Mouse (Mus musculus) lung, adult 2 months (tissue): ENCODE results near the gene Prkar2a.

Source experiments
- CTCF ChIP-seq: fragments of 200-500 bp; IDR thresholded peaks from 2 replicates; pipeline ENCODE4 v1.5.1; 2011; ENCODE audit warnings: mild to moderate bottlenecking, low read length, control low read depth; ENCODE audit not compliant: insufficient read depth
- POLR2A ChIP-seq: fragments of 200-500 bp; IDR thresholded peaks from 2 replicates; pipeline ENCODE4 v1.6.1; 2011; ENCODE audit warnings: low read depth, mild to moderate bottlenecking, control low read depth, low read length, borderline replicate concordance; ENCODE audit errors: extremely low read depth

DNA sequence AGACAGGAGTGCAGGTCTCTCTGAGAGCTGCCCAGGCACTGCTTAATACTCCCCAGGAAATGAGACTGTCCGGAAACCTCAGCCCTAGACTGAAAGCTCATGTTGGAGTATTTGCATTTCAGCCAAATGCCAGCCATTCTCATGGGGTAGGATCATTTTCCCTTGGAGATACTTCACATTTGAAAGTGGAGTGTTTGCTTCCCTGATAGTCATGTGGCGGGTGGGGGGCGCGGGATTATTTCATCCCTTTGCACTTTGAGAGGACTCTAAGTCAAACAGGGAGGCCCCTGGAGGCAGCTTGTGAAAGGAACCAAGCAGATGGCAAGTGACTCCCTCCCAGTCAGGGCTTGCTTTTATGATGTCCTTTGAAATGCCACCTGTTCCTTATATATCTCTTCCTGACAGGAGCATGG is 2.6 kb upstream of the Prkar2a start:
- TF ChIP-seq CTCF: no peak
- no peak for TF ChIP-seq POLR2A
